Mouse (Mus musculus): ENCODE measurements at regions not wholly inside any gene's neighbourhood (a gene's known extent, or its start where the extent isn't known, plus 50 kb on each side); places are given as distances from the start of the nearest gene placed in this dataset.

- Histone ChIP-seq H3K36me3 (no peaks in the 10 kb centered on the region), H3K27me3 (no peaks in the 10 kb centered on the region), H3K4me2 (no peak overlapping the region), H3K4me1 (0 out of 2 replicates have a peak, but pooled peaks cover 4% of the 10 kb centered on the region), H3K9me3 (no peaks in the 10 kb centered on the region), H3K9ac (no peak overlapping the region), H3K27ac (no peak overlapping the region), H3K4me3 (no peak overlapping the region)
- no peak for ATAC-seq (ENCODE audit: insufficient number of reproducible peaks, insufficient read depth, low FRiP score, low TSS enrichment, low read depth)
- WGBS, result 73% methylated on average over 2 of the region's 2 CpGs
Observed at GRCm38 (mm10) chr3:136993473-136993872, 323.5 kb downstream of the Ppp3ca start.

DNA sequence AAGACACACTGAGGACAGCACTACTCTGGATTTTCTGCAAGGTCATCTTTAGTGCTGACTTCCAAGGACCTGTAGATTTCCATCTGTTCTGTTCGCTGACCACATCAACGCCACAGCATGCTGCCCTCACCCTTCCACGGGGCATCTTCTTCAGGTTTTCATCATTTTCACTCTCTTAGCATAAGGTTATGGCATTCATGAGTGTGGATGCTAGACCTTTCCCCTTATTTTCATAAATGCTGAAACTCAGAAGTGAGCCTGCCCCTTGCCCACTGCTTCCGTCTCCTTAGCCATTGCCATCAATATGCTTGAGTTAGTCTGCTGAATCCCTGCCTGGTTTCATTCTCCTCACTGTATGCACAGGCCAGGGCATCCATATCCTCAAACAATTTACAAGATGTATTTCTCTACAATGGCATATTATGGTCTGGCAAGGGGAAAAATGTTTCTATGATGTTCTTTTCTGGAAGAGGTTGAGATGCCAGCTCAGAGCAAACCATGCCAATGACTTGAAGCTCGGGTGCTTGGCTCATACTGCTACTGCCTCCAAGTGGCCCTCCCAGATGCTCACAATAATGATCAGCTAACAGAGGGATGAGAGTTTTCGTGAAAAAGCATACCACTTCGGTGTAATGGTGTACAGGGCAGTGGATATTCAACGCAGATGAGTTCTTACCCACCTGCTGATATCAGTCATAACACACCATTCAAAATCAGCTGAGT is 324.6 kb downstream of the Ppp3ca start:
- no peak for ATAC-seq (ENCODE audit: insufficient number of reproducible peaks, insufficient read depth, low FRiP score, low TSS enrichment, low read depth)
- 88% methylated on average over 8 of the region's 8 CpGs for WGBS
- Histone ChIP-seq H3K4me1 (0 out of 2 replicates have a peak, but pooled peaks cover 4% of the 10 kb centered on the region), H3K27me3 (no peaks in the 10 kb centered on the region), H3K9ac (no peak overlapping the region), H3K27ac (no peak overlapping the region), H3K4me3 (no peak overlapping the region), H3K9me3 (no peaks in the 10 kb centered on the region), H3K36me3 (no peaks in the 10 kb centered on the region), H3K4me2 (no peak overlapping the region)

DNA sequence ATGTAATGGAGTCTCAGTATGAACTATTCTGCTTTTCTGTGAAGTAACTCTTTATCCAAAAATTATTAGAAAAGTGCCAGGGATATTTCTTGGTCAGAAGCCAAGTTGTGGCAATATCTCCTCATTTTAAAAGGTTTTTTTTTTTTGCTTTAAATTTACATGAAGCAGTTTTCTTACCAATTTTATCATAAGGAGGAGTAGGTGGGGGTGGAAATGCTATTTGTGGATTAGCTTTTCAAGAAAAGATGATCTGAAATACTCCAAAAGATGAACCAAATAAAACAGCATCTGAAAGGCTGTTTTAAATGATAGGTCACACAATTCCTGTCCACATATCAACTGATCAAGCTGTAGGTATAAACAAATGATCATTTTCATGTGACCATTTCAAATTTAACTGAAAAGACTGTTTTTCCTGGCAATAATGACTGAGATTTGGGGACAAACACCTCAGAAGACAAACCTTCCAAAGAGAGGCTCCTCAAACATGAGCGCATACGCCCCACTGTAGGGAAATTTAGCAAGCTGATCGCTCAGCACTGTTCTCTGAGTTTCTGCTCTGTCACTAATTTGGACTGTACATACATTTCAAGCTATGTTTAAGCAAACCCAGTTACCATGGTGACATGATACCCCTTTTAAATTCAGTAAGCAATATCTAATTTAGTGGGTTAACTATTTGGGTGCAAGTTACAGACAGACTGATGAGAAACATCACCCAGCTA is 325.8 kb downstream of the Ppp3ca start:
- H3K36me3 ChIP-seq, result no peaks in the 10 kb centered on the region
- no peak overlapping the region for H3K4me2 ChIP-seq
- WGBS, result 50% methylated on average over 3 of the region's 3 CpGs
- H3K9me3 ChIP-seq, result no peaks in the 10 kb centered on the region
- no peak for ATAC-seq (ENCODE audit: insufficient number of reproducible peaks, insufficient read depth, low FRiP score, low TSS enrichment, low read depth)
- no peak overlapping the region for H3K27ac ChIP-seq
- H3K4me1 ChIP-seq, result 0 out of 2 replicates have a peak, but pooled peaks cover 4% of the 10 kb centered on the region
- H3K27me3 ChIP-seq, result no peaks in the 10 kb centered on the region
- H3K4me3 ChIP-seq, result no peak overlapping the region
- no peak overlapping the region for H3K9ac ChIP-seq

- Histone ChIP-seq H3K4me3 (no peak overlapping the region), H3K36me3 (no peaks in the 10 kb centered on the region), H3K27me3 (no peaks in the 10 kb centered on the region), H3K9me3 (no peaks in the 10 kb centered on the region), H3K4me1 (0 out of 2 replicates have a peak, but pooled peaks cover 4% of the 10 kb centered on the region), H3K9ac (no peak overlapping the region), H3K4me2 (no peak overlapping the region), H3K27ac (no peak overlapping the region)
- WGBS, result 43% methylated on average over 5 of the region's 5 CpGs
- no peak for ATAC-seq (ENCODE audit: insufficient number of reproducible peaks, insufficient read depth, low FRiP score, low TSS enrichment, low read depth)
Observed at GRCm38 (mm10) chr3:136996381-136996895, 326.5 kb downstream of the Ppp3ca start.

DNA sequence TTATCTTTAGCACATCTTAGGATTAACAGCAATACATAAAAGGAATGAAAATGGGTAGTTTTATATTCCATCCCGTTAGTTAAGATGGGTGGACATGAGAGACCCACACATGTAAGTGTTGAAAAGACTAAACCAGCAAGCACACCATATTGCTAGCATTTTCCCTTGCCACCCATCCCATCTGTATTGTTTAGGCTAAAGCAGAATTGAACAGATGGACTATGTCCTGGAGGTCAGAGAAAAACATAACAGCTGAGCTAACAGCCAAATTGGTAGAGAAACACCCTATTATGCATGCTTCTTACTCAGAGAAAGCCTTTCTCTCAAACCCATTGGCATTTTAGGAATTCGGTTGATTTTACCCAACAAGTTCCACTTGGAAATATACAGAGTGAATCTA is 329.3 kb upstream of the Emcn start:
- no peak overlapping the region for H3K27ac ChIP-seq
- H3K4me1 ChIP-seq, result no peaks in the 10 kb centered on the region
- H3K4me2 ChIP-seq, result no peak overlapping the region
- no peak for ATAC-seq (ENCODE audit: insufficient number of reproducible peaks, insufficient read depth, low FRiP score, low TSS enrichment, low read depth)
- no peaks in the 10 kb centered on the region for H3K36me3 ChIP-seq
- H3K9me3 ChIP-seq, result no peaks in the 10 kb centered on the region
- H3K4me3 ChIP-seq, result no peak overlapping the region
- H3K9ac ChIP-seq, result no peak overlapping the region
- no peaks in the 10 kb centered on the region for H3K27me3 ChIP-seq
- WGBS, result 67% methylated on average over 2 of the region's 2 CpGs

DNA sequence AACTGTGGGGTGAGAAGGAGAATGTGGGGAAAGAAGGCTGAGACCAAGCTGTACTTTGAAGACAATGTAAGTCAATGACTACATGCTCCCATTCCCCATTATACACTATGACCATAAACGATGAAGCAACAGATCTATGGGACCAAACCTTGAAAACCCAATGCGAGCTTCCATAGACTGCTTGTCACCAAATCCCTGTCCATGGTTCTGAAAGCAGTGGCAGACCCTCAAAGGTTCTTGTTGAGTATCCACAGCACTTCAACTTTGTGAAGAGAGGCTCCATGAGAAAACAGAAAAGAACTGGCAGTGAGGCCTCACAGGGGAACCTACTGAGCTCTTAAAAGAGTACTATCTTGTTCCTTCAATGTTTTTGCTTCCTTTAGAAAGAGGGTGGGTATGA is 326.2 kb upstream of the Emcn start:
- no peak overlapping the region for H3K4me2 ChIP-seq
- 64% methylated on average over 2 of the region's 2 CpGs for WGBS
- no peaks in the 10 kb centered on the region for H3K27me3 ChIP-seq
- H3K36me3 ChIP-seq, result no peaks in the 10 kb centered on the region
- no peaks in the 10 kb centered on the region for H3K4me1 ChIP-seq
- H3K27ac ChIP-seq, result no peak overlapping the region
- H3K9me3 ChIP-seq, result no peaks in the 10 kb centered on the region
- no peak overlapping the region for H3K9ac ChIP-seq
- ATAC-seq (ENCODE audit: insufficient number of reproducible peaks, insufficient read depth, low FRiP score, low TSS enrichment, low read depth), result no peak
- no peak overlapping the region for H3K4me3 ChIP-seq

GRCm38 (mm10) chr3:137015199-137015598 is 325.7 kb upstream of the Emcn start:
- Histone ChIP-seq H3K9me3 (no peaks in the 10 kb centered on the region), H3K27ac (no peak overlapping the region), H3K9ac (no peak overlapping the region), H3K36me3 (no peaks in the 10 kb centered on the region), H3K4me1 (no peaks in the 10 kb centered on the region), H3K4me2 (no peak overlapping the region), H3K4me3 (no peak overlapping the region), H3K27me3 (no peaks in the 10 kb centered on the region)
- WGBS, result 81% methylated on average over 3 of the region's 3 CpGs
- ATAC-seq (ENCODE audit: insufficient number of reproducible peaks, insufficient read depth, low FRiP score, low TSS enrichment, low read depth), result no peak

DNA sequence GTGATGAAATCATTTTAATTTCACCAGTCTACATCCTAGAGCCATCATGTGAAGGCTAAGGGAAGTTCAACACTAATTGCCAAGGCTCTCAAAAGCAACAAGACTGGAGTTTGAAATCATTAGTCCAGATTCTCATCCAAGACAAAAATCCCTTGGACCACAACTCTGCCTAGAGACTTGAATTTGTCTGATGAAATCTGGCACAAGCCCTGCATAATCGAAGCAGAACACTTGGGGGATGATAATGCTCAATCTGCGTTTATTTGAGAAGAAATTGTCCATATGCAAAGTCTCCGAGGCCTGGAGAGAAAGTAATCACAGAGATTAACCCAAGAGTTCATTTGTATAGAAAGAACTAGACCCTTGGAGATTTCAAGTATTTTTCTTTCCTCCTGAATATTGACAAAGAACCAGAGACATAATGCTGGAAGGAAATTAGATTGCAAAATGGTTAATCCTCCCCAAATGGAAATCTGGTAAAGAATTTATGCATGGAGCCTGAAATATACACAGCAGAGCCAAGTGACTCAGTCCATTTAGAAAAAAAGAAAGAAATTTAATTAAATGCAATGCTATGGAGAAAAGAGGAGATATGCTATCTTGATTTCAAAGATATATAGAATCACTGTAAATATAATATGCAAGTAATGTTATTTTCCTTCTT is 320.8 kb upstream of the Emcn start:
- ATAC-seq (ENCODE audit: insufficient number of reproducible peaks, insufficient read depth, low FRiP score, low TSS enrichment, low read depth), result no peak
- Histone ChIP-seq H3K4me1 (no peaks in the 10 kb centered on the region), H3K27me3 (no peaks in the 10 kb centered on the region), H3K4me3 (no peak overlapping the region), H3K36me3 (no peaks in the 10 kb centered on the region), H3K27ac (no peak overlapping the region), H3K9me3 (no peaks in the 10 kb centered on the region), H3K4me2 (no peak overlapping the region), H3K9ac (no peak overlapping the region)
- WGBS, result 52% methylated on average over 3 of the region's 3 CpGs

DNA sequence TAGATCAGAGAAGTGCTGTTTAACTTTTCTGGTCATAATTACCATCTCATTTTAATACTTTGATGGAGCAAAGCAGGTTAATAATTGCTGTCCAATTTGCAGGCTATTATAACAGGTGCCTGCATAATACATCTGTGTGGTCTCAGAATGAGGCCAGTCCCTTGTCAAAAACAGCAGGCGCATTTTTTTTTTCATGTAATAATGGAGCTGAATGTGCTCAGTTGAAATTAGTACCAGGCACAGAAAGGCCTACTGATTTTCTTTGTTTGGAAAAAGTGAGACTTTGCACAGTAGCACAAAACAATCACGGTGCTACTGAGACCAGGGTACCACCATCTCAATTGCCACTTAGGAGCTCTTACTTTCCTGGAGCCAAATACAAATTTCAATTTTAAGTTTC is 311.3 kb upstream of the Emcn start:
- H3K9me3 ChIP-seq, result no peaks in the 10 kb centered on the region
- H3K4me2 ChIP-seq, result no peak overlapping the region
- no peaks in the 10 kb centered on the region for H3K27me3 ChIP-seq
- H3K4me3 ChIP-seq, result no peak overlapping the region
- H3K9ac ChIP-seq, result no peak overlapping the region
- no peak for ATAC-seq (ENCODE audit: insufficient number of reproducible peaks, insufficient read depth, low FRiP score, low TSS enrichment, low read depth)
- no peaks in the 10 kb centered on the region for H3K36me3 ChIP-seq
- no peaks in the 10 kb centered on the region for H3K4me1 ChIP-seq
- WGBS, result 66% methylated on average over 2 of the region's 2 CpGs
- H3K27ac ChIP-seq, result no peak overlapping the region

DNA sequence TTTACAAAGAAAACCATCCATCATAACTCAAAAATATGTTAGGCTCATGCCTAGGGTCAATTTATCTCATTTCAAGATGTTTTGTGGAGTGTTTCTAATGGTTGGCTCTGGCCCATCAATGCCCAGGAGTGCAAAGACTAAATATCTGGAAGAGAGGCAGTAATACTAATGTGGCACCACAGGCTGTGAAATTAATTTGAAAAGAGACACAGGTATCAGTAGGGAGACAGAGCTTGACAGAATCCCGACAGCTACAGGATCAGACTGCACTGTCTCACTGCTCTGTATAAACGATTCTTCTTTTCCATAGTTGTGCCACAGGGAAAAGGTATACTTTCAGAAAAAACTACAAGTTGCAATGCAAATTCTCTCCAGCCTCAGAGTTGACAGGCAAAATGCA is 308.1 kb upstream of the Emcn start:
- H3K36me3 ChIP-seq, result no peaks in the 10 kb centered on the region
- no peak overlapping the region for H3K4me2 ChIP-seq
- ATAC-seq (ENCODE audit: insufficient number of reproducible peaks, insufficient read depth, low FRiP score, low TSS enrichment, low read depth), result no peak
- H3K27ac ChIP-seq, result no peak overlapping the region
- WGBS, result 70% methylated on average over 2 of the region's 2 CpGs
- H3K27me3 ChIP-seq, result no peaks in the 10 kb centered on the region
- H3K9ac ChIP-seq, result no peak overlapping the region
- H3K9me3 ChIP-seq, result no peaks in the 10 kb centered on the region
- no peaks in the 10 kb centered on the region for H3K4me1 ChIP-seq
- no peak overlapping the region for H3K4me3 ChIP-seq

GRCm38 (mm10) chr3:137039638-137040037 is 301.2 kb upstream of the Emcn start:
- H3K27ac ChIP-seq, result no peak overlapping the region
- no peak overlapping the region for H3K4me2 ChIP-seq
- 86% methylated on average over 8 of the region's 8 CpGs for WGBS
- H3K4me3 ChIP-seq, result no peak overlapping the region
- no peaks in the 10 kb centered on the region for H3K27me3 ChIP-seq
- H3K36me3 ChIP-seq, result no peaks in the 10 kb centered on the region
- ATAC-seq (ENCODE audit: insufficient number of reproducible peaks, insufficient read depth, low FRiP score, low TSS enrichment, low read depth), result no peak
- H3K4me1 ChIP-seq, result no peaks in the 10 kb centered on the region
- H3K9me3 ChIP-seq, result no peaks in the 10 kb centered on the region
- no peak overlapping the region for H3K9ac ChIP-seq
